Mouse (Mus musculus): ENCODE measurements around the gene 4931406P16Rik.
A peak's percentile ranks its signal among the peaks of the same experiment; 100 is the strongest.

DNA sequence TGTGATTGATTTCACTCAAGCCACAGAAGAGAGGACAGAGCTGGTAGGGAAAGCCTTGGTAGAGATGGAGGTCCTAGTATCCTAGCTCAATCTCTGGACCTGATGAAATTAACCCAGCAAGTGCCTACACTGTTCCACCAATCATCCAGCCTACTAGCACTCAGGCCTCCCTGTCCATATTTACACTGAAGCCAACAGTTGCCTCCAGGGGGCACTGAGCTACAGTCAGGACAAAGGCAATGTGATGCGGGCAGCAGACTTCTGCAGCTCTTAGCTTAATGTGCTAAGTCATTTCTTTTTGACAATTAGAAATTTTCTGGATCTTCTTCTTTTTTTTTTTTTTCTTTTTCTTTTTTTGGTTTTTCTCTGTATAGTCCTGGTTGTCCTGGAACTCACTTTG is 38.6 kb upstream of the 4931406P16Rik start:
- peak; percentile 39 for TF ChIP-seq CTCF (IDR thresholded peaks at IDR 0.05; ENCODE audit: extremely low read depth, insufficient read depth, low read length)
- TF ChIP-seq POLR2A (IDR thresholded peaks at IDR 0.05; ENCODE audit: extremely low read depth, insufficient read depth, low read length): no peak
